Mouse (Mus musculus) cerebellum, adult 2 months (tissue): ENCODE results near the gene Ppfibp1. TPM values are rescaled to one million over a fixed set of nuclear protein-coding genes. Genes with fewer than 3 reads are reported as not detected.

ENCODE experiments used
- DNase-seq, 2 experiments: peaks; one replicate each; pipeline ENCODE4 v3.0.0; 2021
- H3K27ac ChIP-seq: fragments of 200-500 bp; 2 replicates; pipeline ENCODE4 v1.5.1; 2012; ENCODE audit warnings: low read length, control low read depth, inconsistent platforms; ENCODE audit not compliant: insufficient read depth
- H3K27me3 ChIP-seq: fragments of 200-500 bp; 2 replicates; pipeline ENCODE4 v1.6.1; 2012; ENCODE audit warnings: inconsistent platforms, mild to moderate bottlenecking, low read length, moderate library complexity; ENCODE audit not compliant: control insufficient read depth, insufficient read depth
- H3K4me1 ChIP-seq: fragments of 200-500 bp; 2 replicates; pipeline ENCODE4 v1.6.1; 2011; ENCODE audit warnings: low read length; ENCODE audit not compliant: control insufficient read depth, insufficient read depth
- H3K4me3 ChIP-seq: fragments of 200-500 bp; replicated peaks from 2 replicates; pipeline ENCODE3; 2011; ENCODE audit warnings: mild to moderate bottlenecking, low read depth, low read length, control low read depth; ENCODE audit not compliant: insufficient read depth
- CTCF ChIP-seq: fragments of 200-500 bp; IDR thresholded peaks from 2 replicates; pipeline ENCODE4 v1.5.1; 2011; ENCODE audit warnings: low read depth, mild to moderate bottlenecking, control low read depth, low read length, moderate library complexity, borderline replicate concordance; ENCODE audit not compliant: insufficient read depth
- POLR2A ChIP-seq: fragments of 200-500 bp; IDR thresholded peaks from 2 replicates; pipeline ENCODE4 v1.6.1; 2011; ENCODE audit warnings: low read length, control low read depth, borderline replicate concordance; ENCODE audit not compliant: insufficient read depth
- WGBS: fragments of 180-500 bp; shearing (Covaris S2); methylation state at CpG from one replicate; pipeline ENCODE4 v1.1.7; 2018; 5-methylcytosine and 5-hydroxymethylcytosine counted together
- polyA plus RNA-seq: library from polyadenylated mRNA; depleted of rRNA; stranded (reverse); fragments of >200 nt; gene quantifications from 2 replicates; pipeline ENCODE4 v1.2.3, GENCODE M21; 2012; rRNA removed

The Ppfibp1 gene
- polyA plus RNA-seq = 8.7 and 9.4 TPM in 2 replicates

- Histone ChIP-seq H3K27ac (no peak within 1 kb of the TSS), H3K27me3 (no peaks in the 10 kb centered on the region), H3K4me1 (no peaks in the 10 kb centered on the region), H3K4me3 (peak within 1 kb of the TSS; percentile 91)
- DNase-seq = peak; percentile 90 to 91
- no peak for TF ChIP-seq POLR2A
- no peak for TF ChIP-seq CTCF
- 1% methylated on average over 79 of the region's 80 CpGs for WGBS
Observed at GRCm38 (mm10) chr6:146887958-146888659, at the start of gene Ppfibp1. Gene Ppfibp1, plus strand, starts transcription at chr6:146888487.

- Histone ChIP-seq H3K4me1 (no peaks in the 10 kb centered on the region; the same call in 1 of the 2 replicates), H3K27ac (no peak overlapping the region), H3K27me3 (no peaks in the 10 kb centered on the region), H3K4me3 (no peak overlapping the region)
- no peak for TF ChIP-seq POLR2A
- no peak for TF ChIP-seq CTCF
- 92% methylated on average over 4 of the region's 4 CpGs for WGBS
- no peak for DNase-seq
Observed at GRCm38 (mm10) chr6:146838863-146839262, 49.4 kb upstream of the Ppfibp1 start.

- H3K4me1 ChIP-seq = no peaks in the 10 kb centered on the region; the same call in 1 of the 2 replicates
- no peaks in the 10 kb centered on the region for H3K27me3 ChIP-seq
- H3K27ac ChIP-seq = no peak overlapping the region
- H3K4me3 ChIP-seq = no peak overlapping the region
- TF ChIP-seq POLR2A (no peak), CTCF (no peak)
- WGBS = 66% methylated on average over 6 of the region's 6 CpGs
- no peak for DNase-seq
Observed at GRCm38 (mm10) chr6:146844867-146845266, 43.4 kb upstream of the Ppfibp1 start.

- WGBS = 64% methylated on average over 5 of the region's 5 CpGs
Observed at GRCm38 (mm10) chr6:146845347-146845746, 42.9 kb upstream of the Ppfibp1 start.

GRCm38 (mm10) chr6:146845961-146846750 is 42.1 kb upstream of the Ppfibp1 start:
- no peak overlapping the region for H3K27ac ChIP-seq
- no peaks in the 10 kb centered on the region for H3K27me3 ChIP-seq
- H3K4me3 ChIP-seq = no peak overlapping the region
- TF ChIP-seq POLR2A = no peak
- 56% methylated on average over 15 of the region's 15 CpGs for WGBS
- no peaks in the 10 kb centered on the region for H3K4me1 ChIP-seq
- DNase-seq = no peak

More at GRCm38 (mm10) chr6:146845347-146845746, 42.9 kb upstream of the Ppfibp1 start:
- no peak for TF ChIP-seq POLR2A
- TF ChIP-seq CTCF = no peak
- Histone ChIP-seq H3K27me3 (no peaks in the 10 kb centered on the region), H3K4me3 (no peak overlapping the region), H3K4me1 (no peaks in the 10 kb centered on the region), H3K27ac (no peak overlapping the region)
- no peak for DNase-seq

DNA sequence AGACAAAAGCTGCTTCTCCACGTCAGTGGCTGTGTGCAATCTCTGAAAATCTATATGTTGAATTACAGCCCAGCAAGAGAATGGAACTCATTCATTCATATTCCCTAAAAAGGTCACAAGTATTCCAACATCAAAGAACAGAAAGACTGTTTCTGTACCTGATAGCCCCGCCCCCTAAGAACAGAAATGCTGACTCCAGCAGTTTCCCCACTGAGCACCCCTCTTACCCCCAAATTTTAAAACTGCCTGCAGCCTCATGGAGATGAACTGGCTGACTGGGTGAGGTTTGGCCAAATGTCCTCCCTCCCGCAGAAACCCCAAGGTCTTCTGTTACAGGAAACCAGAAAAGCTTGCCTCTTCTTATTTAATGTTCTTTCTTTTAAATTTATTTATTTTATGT is 40.9 kb upstream of the Ppfibp1 start:
- H3K27ac ChIP-seq = no peak overlapping the region
- no peak for DNase-seq
- H3K4me1 ChIP-seq = no peaks in the 10 kb centered on the region
- no peak for TF ChIP-seq POLR2A
- TF ChIP-seq CTCF = no peak
- no peak overlapping the region for H3K4me3 ChIP-seq
- H3K27me3 ChIP-seq = no peaks in the 10 kb centered on the region
- 79% methylated on average over 3 of the region's 3 CpGs for WGBS

GRCm38 (mm10) chr6:146848281-146848680 is 40.0 kb upstream of the Ppfibp1 start:
- Histone ChIP-seq H3K27me3 (no peaks in the 10 kb centered on the region), H3K4me1 (no peaks in the 10 kb centered on the region), H3K27ac (no peak overlapping the region), H3K4me3 (no peak overlapping the region)
- TF ChIP-seq POLR2A = no peak
- TF ChIP-seq CTCF = no peak
- DNase-seq = no peak
- 94% methylated on average over 3 of the region's 3 CpGs for WGBS

DNA sequence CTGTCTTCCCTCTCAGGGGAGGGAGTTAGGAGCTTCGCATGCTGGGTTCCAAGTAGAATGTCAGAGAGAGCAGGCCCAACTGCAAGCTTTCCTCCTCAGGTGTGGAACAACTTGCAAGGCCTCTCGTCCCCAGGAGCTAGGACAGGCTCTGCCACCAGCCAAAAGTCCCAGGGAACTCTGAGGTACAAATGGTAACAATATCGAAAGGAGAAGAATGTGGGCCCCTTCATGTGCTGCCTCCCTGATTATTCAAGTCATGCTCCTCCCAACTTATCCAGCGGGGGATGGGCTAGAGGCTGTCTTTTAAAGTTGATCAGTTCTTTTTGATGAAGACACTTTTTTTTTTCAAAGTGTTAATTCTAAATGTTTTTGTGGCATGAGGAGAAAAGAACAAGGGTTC is 38.2 kb upstream of the Ppfibp1 start, which contains the start of gene Smco2:
Gene Smco2 (plus strand): TSS at position 55 of the 400 bp plus-strand sequence.
- H3K27ac ChIP-seq = no peak within 1 kb of the TSS
- no peak for DNase-seq
- TF ChIP-seq CTCF = no peak
- no peak for TF ChIP-seq POLR2A
- WGBS = 75% methylated on average over 4 of the region's 4 CpGs
- H3K4me1 ChIP-seq = no peaks in the 10 kb centered on the region
- H3K4me3 ChIP-seq = no peak within 1 kb of the TSS
- H3K27me3 ChIP-seq = no peaks in the 10 kb centered on the region
